Mouse (Mus musculus): ENCODE results near the gene Arsg.

GRCm38 (mm10) chr11:109530030-109530429 is 56.9 kb downstream of the Arsg start:
- TF ChIP-seq POLR2A (IDR thresholded peaks at IDR 0.05; ENCODE audit: extremely low read depth, insufficient read depth, low read length) (no peak), CTCF (IDR thresholded peaks at IDR 0.05; ENCODE audit: extremely low read depth, insufficient read depth, low read length) (no peak)
